Mouse (Mus musculus) heart, postnatal 10 days (tissue): ENCODE results near the gene Rcan2. TPM values are rescaled to one million over a fixed set of nuclear protein-coding genes. Genes with fewer than 3 reads are reported as not detected.

ENCODE experiments used
- DNase-seq, 2 experiments: peaks; one replicate each; pipeline ENCODE4 v3.0.0; 2021
- intact Hi-C: fragments of 180-260 bp; cut with DNase I; formaldehyde crosslinking; loops from one replicate; pipeline ENCODE4 v1.15.1; 2025
- total RNA-seq, 2 experiments: library from RNA; stranded (reverse); gene quantifications; 2 replicates each; pipeline ENCODE4 v1.2.3; 2021

Rcan2 gene
- total RNA-seq, 2 experiments from 2014 or later = 209 to 216 TPM

DNA sequence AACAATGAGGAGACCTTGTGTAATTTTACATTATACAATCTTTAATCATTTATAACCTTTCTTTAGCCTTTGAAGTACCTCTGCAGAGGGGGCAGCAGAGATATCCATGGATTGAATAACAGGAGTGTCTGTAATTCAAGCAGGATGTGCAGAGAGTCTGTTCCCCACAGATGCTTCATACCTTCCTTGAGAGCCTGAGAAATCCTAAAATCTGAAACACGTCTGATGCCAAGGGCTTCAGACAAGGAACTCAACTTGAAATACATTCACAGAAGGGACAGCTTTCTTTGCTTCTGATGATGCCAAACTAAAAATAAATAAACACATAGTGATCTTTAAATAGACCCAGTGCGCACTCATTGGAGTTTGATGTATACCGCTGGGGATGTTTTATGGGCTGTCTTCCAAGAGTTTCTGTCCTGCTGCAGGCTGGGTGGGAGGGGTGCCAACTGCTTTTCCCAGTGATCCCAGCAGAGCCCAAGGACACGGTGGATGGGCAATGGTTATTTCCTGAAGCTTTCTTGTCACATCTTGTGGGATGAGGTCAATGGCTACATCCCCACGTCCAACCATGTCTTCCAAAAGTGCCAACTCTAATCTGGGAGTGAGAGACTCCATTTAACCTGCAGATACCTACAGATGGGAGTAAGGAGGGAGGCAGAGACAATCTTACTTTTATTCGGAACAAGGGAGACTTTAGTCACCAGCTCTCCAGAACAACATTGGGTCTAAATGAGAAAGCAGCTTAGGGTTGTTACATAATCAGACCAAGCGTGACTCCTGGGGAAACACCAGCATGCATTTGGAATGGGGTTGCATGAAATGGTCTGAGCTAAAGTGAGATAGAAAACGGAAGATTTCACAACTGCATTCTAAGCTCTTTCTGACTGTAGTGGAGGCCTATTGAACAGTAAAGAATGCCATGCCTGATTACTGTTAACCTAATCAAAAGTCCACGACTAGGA is 102.9 kb downstream of the Rcan2 start:
- intact Hi-C loops = no loop called here
- peak; percentile 33 to 55 for DNase-seq

DNA sequence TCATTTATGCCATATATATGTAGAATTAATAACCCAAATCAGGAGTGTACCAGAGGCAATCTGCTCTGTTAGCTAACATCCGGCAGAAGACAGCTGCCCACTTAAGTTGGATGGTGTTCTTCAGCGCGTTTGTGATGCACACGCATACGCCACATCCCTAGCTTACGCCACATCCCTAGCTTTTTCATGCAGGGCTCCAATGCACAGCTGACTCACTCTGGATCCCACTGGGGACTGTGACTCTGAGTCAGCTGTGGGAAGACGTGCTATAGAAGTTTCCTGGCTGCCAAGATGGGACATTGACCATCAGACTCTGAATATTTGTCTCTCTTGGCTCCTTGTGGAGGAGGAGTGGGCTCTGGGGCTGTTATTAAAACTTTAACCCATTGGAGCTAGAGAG is 103.7 kb downstream of the Rcan2 start:
- intact Hi-C loops = no loop called here
- no peak for DNase-seq

DNA sequence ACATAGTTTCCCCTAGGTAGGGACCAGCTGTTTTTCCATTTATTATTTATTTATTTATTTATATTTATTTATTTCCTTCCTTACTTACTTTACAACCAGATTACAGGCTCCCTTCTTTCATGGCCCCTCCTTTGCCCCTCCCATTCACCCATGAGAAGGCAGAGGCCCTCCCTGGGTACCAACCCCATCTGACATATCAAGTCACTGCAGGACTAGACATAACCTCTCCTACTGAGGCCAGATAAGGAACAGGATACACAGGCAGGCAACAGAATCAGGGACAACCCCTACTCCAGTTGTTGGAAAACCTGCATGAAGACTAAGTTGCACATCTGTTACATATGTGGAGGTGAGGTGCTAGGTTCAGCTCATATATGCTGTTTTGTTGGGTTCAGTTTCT is 105.6 kb downstream of the Rcan2 start:
- no peak for DNase-seq
- intact Hi-C loops = no loop called here

- intact Hi-C loops = no loop called here
- DNase-seq = no peak
Observed at GRCm38 (mm10) chr17:43916128-43916527, 115.0 kb downstream of the Rcan2 start.

DNA sequence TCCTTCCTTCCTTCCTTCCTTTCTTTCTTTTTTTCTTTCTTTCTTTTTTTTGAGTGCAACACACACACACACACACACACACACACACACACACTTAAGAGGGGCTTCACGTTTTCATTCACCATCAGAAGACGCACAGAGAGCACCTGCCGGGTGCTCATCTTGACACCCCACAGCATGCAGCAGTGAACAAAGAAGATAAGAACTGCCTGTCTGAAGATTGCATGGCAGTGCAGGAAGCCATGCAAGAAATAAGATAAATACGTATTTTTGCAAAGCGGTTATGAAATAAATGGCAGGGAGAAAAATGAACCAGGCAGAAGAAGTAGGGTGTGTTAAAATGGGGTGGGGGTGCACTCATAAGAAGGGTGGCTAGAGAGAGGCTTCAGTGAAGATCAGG is 116.0 kb downstream of the Rcan2 start:
- DNase-seq = no peak
- intact Hi-C loops = no loop called here

GRCm38 (mm10) chr17:43929856-43930255 is 128.7 kb downstream of the Rcan2 start:
- intact Hi-C loops = no loop called here
- DNase-seq = no peak

- DNase-seq = no peak
- intact Hi-C loops = no loop called here
Observed at GRCm38 (mm10) chr17:43931731-43932130, 130.6 kb downstream of the Rcan2 start.

GRCm38 (mm10) chr17:43934056-43934455 is 132.9 kb downstream of the Rcan2 start:
- intact Hi-C loops = no loop called here
- DNase-seq = no peak

- DNase-seq = peak; percentile 7 to 29
- intact Hi-C loops = no loop called here
Observed at GRCm38 (mm10) chr17:43952219-43952618, 151.1 kb downstream of the Rcan2 start.

DNA sequence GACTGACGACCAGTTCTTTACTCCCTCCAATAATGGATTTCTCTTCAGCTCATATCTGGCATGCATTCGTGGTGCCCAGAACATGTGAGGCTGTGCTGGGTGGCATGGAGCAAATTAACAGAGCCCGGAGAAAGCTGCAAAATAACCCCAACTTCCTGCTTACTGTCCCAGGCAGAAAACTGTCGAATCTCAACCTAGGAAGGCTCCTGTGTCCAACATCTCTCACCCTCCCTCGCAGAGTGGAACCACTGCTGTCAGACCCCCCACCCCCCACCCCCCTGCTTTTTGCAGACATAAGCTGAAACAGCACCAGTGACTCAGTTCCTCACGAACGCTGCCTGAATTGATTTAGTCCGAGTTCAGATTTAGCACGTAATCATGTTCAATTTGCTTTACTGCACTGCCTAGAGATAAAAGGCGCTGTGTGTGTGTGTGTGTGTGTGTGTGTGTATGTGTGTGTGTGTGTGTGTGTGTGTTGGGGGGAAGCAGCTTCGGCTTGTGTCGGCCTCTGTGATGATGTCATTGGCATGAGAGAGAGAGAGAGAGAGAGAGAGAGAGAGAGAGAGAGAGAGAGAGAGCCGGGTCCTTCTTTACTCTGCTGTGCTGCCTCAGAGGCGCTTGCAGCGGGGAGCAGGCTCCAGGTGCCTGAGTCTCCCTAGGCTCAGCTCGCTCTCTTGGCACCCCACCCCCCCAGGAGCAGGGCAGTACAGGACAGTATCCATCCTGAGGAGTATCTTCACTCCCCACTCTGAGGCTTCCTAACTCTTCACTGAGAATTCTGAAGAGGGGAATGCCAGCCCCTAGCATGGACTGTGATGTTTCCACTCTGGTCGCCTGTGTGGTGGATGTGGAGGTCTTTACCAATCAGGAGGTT is 151.7 kb downstream of the Rcan2 start:
- intact Hi-C loops = no loop called here
- peak in 1 of 2 experiments; percentile 12 for DNase-seq

DNA sequence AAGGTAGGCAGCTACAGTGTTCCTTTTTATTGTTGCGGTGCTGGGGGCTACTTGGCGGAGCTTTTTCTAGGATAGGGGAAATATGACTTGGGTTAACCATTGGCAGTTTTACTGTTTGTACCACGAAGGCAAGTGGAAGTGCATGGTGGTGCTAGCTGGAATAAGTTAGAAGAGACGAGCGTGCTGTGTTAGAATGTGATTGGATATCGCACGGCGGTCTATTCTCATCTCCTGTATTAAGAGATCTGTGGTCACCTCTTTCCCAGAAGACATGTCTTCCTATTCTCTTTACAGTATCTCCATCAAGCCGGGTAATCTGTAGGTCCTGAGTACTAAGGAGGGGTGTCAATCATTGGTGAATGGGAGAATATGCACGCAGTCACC is 152.4 kb downstream of the Rcan2 start:
- no peak for DNase-seq
- intact Hi-C loops = no loop called here

- intact Hi-C loops = no loop called here
- no peak for DNase-seq
Observed at GRCm38 (mm10) chr17:43959797-43960196, 158.6 kb downstream of the Rcan2 start.

DNA sequence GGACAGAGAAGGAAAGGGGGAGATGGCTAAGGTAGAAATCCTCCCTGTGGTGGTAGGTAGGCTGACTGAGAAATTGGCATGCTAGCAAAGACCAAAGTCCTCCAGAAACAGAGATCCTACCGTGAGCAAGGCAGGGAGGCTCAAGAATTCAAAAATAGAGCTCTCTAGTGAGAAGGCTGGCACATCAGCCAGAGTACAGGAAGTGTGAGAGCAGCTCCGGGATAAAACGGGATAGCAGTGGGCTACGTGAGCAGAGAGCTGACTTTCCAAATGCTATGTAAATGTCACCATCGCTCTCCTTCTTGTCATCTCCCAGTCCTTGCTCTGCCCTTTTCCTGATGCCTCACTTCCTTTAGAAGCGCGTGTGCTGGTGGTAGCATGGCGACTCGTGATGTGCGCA is 168.8 kb downstream of the Rcan2 start:
- intact Hi-C loops = no loop called here
- DNase-seq = no peak

- intact Hi-C loops = no loop called here
- DNase-seq = no peak
Observed at GRCm38 (mm10) chr17:43977572-43977971, 176.4 kb downstream of the Rcan2 start.

DNA sequence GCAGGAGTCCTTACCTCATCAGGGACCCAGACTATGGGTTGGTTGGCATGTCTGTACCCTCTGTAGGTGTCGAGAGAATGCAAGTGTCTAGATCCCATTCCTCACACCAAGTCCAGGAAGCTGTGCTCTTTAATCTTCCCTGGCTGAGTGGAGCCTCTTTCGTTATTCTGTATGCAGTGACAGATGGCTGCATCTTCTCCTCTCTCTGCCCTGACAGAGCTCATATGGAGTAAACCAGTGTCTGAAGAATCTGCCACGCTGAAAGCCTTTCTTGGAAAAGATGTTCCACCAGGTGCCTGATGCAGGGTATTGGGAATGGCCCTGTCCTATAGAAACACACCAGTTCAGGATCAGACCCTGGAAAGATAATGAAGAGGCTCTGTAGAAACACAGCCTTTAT is 178.8 kb downstream of the Rcan2 start:
- intact Hi-C loops = no loop called here
- DNase-seq = no peak

- intact Hi-C loops = no loop called here
- DNase-seq = no peak
Observed at GRCm38 (mm10) chr17:43982505-43982904, 181.4 kb downstream of the Rcan2 start.

- intact Hi-C loops = no loop called here
- no peak for DNase-seq
Observed at GRCm38 (mm10) chr17:43989334-43989945, 188.3 kb downstream of the Rcan2 start.

DNA sequence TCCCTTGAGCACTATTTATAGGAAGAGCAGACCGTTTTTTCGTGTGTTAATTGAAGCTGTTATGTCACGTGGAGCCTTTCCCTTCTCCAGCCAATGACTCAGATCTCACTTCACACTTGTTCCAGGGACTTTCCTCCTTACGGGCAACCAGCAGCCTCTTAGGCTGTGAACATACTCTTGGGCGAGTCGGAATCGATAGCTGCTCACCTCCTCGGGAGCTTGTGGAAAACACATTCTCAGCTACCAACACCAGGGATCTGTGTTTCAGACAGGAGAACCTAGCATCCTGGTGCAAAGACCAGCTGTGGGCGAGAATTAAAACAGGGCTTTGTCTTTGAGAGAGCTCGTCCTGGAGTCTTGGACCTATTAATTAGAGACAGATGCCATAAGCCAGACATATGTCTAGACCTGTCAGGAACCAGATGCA is 189.8 kb downstream of the Rcan2 start:
- intact Hi-C loops = no loop called here
- DNase-seq = peak in 1 of 2 experiments; percentile 10

- intact Hi-C loops = no loop called here
Observed at GRCm38 (mm10) chr17:43994080-43994479, 192.9 kb downstream of the Rcan2 start.

GRCm38 (mm10) chr17:43997514-43997913 is 196.4 kb downstream of the Rcan2 start:
- intact Hi-C loops = no loop called here
- DNase-seq = no peak

More at GRCm38 (mm10) chr17:43994080-43994479, 192.9 kb downstream of the Rcan2 start:
- DNase-seq = peak; percentile 21 to 23

DNA sequence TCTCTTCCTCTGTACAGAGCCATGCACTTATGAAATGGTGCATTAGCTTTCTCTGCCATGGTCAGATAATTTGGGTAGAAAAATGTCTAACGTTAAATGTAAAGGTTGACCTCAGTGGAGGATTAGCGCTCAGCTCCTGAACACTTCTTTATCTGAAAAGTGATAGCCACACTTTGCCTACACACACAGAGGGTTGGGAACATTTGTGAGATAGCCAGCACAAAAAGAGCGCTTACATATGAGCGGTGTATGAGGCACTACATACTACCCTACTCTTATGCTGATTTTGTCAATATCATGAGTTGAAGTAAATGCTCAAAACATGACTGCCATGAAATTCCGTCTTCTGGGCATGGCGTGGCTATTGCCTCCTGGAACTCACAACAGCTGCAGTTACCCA is 196.9 kb downstream of the Rcan2 start:
- DNase-seq = no peak
- intact Hi-C loops = no loop called here
